Mouse (Mus musculus): ENCODE measurements around the gene Uba6.

- TF ChIP-seq MAX (IDR thresholded peaks at IDR 0.05; ENCODE audit: low read depth) (no peak), SRF (IDR thresholded peaks at IDR 0.05; ENCODE audit: control insufficient read depth, insufficient read length, low read depth) (no peak), POLR2A (IDR thresholded peaks at IDR 0.05; ENCODE audit: insufficient read length, low read depth) (no peak), MYOD1 (IDR thresholded peaks at IDR 0.05; ENCODE audit: control insufficient read depth in 1 of 3, insufficient read length in 2 of 3, low read depth in 2 of 3) (no peak), USF1 (IDR thresholded peaks at IDR 0.05; ENCODE audit: low read depth) (no peak), POLR2AphosphoS2 (IDR thresholded peaks at IDR 0.05; ENCODE audit: insufficient read length, low read depth) (no peak)
Observed at GRCm38 (mm10) chr5:86187441-86187840, 14.8 kb upstream of the Uba6 start.

All from myocyte (in vitro differentiated cells).